Mouse (Mus musculus): ENCODE data around the gene Fndc5.

Gene Fndc5

DNA sequence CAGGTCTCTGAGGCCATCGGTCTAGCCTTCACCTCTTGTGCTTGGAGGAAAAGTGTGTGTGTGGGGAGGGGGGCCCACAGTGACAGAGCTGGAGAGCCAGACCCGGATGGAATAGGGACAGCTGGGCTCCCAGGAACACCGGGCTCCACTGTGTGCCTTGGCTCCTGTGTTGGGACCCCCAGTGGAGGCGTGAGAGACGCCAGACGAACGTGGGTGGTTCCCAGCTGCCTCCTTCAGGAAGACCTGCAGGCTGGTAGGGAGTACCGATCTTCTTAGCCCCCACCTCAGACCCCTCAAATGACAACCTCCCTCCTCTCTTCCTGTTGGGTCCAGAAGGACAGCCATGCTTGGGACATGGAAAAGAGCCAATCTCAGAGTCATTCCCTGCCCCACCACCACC is 14.1 kb upstream of the Fndc5 start:
- CTCF ChIA-PET = interaction anchor here (1.1 kb wide), 1 partner anchor 11 kb away, joined by 3 read pairs; no protein-coding TSS in a partner anchor

DNA sequence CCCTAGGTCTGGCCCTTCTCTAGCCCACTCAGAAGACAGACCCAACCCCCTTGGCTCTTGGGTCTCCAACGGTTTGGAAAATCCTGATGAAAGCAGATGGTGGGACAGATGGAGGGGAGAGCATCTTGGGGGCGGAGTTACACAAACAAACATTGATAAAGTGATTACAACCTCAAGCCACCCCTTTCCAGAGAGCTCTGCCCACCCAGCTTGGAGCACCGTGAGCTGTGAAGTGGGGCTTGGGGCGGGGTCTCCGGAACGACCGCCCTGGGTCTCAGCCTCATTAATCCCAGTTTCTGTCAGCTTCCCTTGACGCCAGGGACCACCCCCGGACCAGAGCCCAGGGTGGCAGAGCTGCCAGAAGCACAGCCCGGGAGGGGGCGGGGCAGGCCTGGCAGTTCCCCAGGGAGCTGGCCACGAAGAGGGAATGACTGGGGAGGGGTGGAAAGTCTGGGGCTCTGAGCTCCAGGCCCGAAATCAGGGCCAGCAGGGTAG is 12.1 kb upstream of the Fndc5 start:
- CTCF ChIA-PET = no interaction called here

DNA sequence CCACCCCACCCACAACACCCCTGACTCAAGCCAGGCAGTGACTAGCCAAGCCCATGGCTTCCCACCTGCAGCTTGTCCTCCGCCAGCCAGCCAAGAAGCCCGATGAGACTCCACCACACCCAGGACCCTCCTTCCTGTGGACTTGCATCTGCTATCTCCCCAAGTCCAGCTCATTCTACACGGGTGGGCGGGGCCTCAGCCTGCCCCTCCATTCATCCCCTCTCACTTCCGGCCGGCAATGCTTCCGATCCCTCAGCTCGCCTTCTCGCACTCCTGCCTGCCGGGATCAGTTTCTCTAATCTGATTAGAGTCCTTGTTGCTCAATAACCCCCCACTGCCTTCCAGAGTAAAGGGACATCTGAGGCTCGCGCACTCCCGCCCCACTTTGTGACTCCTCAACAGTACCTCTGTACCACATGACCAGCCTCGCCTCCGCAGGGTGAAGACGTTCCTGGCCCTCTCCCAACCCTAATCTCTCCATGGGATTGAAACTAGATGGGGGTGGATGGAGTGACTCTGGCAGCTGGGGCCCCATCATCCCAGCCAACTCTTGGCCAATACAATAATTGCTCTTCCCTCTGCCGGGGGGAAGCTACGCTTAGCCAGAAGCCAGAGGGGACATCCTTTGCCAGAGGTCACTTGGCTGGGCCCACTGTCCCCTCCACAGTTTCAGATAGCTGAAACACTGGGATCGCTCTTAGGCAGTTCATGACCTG is 10.9 kb upstream of the Fndc5 start:
- CTCF ChIA-PET = interaction anchor here (0.6 kb wide), 1 partner anchor 12 kb away, joined by 3 read pairs; no protein-coding TSS in a partner anchor

DNA sequence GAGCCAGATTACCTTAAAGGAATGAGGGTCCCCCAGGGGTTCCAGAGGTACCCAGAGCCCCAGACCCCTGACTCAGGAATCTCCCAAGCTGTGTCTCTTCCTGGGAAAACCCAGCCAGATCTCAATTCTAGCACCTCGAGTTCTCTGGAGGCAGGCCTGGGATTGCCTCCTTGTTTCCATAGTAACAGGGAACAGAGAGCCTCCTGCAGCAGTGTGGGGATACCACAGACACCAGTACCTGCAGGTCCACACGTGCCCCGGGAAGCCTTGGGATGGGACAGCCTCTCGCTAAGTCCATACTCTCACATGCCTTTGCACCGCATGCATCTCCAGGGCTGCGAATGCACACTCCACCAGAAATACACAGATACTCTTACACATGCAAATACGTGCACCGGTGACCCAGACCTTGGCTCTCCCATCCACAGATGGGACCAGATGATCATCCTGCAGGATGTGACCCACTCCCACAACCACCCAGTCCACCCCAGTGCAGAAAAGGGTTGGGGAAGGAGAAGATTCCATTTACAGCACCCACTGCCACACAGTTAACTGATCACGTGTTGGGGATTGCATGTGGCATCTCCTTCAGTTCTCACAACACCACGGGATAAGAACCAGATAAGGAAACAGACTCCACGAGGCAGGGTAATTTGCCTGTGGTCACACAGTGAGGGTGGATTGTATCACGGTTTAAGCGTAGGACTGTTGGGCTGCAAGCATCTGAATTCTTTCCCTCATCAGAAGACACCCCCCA is 8.0 kb upstream of the Fndc5 start:
- CTCF ChIA-PET = no interaction called here

DNA sequence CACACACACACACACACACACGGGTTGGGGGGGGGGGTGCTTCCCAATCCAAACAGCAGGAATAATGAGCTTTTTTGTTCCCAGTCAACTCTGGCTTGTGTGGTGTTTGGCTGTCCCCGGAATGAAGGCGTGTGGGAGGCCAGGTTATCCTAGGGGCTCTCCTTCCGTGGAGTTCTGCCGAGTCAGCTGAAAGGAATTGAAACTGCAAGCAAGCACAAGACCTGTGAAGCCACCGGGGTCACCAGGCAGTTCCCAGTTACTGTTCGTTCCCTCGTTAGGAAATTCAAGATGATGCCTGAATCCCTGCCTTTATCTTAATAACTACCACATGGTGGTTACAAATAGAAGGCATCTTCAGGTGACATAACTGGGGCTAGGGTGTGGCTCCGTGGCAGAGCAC is 7.4 kb upstream of the Fndc5 start:
- CTCF ChIA-PET = interaction anchor here (0.6 to 0.7 kb wide), 3 partner anchors 36 to 139 kb away, joined by 3 to 4 read pairs (median 3); no protein-coding TSS in a partner anchor

DNA sequence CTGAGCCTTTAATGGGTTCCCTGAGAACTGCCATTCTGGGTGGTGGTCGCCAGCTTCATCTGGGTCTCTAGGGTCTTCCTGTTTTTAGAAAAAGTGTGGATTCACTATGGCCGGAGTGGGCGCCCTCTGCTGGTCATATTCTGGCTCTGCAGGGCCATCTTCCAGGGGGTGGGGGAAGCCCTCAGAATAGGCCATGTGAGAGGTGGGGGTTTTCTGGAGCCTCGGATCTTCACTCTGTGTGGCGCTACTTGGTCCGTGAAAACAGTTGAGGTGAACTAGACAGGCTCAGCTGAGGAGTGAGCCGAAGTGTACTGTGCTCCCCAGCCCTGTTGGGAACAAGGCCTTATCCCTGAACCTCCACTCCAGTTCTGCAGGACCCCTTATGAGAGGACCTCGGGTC is 6.7 kb upstream of the Fndc5 start:
- CTCF ChIA-PET = interaction anchor here (0.6 to 0.7 kb wide), 3 partner anchors 37 to 139 kb away, joined by 3 to 4 read pairs (median 3); no protein-coding TSS in a partner anchor

DNA sequence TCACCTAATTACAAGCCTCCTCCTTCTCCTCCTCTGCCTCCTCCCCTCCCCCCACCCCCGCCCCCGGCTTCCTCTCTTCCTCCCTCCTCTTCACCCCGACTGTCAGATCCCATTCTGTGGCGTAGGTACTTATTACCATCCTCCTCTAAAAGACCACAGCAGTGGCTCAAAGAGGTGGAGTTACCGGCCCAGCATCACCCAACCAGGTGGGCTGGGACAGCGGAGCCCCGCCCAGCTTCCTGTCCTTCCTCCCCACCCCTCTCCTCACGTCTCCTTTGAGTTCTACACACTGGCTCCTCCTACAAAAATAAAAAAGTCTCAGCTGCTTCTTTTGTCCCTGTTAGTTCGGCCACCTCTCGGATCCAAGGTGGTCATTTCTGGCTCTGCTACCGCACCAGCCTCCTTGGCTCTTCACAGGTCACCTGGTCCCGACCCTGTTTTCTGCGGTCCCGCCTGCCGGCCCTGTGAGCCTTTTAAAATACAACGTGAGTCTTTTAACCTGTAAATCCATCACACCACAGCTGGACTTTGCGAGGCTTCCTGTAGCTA is 6.0 kb upstream of the Fndc5 start:
- CTCF ChIA-PET = no interaction called here

DNA sequence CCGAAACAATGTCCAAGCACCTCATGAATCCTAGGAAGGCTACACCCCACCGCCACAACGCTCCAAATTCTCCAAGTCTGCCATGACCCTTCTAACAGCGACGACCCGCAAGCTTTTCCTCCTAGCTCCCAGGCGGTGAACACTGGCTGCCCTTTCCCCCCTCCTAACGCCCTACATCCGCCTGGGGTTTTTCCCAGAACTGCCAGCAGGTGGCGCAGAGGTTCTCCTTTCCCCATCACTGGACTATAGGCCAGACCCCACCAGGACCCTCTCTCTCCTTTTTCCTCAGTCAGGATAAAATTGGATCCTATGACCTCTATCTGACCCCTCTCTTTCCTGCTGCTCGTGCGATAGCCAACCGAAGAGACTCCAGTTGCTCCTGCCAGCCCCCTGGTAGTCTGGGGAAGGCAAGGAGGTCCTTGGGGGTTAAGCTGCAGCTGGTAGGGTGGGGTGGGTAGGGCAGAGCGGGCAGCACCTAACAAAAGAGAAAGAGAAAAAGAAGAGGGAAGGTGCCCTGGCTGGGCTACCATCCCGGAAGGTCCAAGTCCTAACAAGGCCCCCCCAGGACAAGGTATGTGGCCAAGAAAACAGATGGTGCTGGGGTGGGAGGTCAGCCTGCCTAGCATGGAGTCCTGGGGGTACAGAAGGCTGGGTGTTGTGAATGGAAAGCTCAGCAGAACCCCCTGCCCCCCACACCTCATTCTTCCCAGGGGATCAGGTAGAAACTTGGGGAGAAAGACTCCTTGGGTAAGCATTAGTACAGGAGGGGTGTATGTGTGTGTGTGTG is 1.8 kb upstream of the Fndc5 start:
- CTCF ChIA-PET = no interaction called here

DNA sequence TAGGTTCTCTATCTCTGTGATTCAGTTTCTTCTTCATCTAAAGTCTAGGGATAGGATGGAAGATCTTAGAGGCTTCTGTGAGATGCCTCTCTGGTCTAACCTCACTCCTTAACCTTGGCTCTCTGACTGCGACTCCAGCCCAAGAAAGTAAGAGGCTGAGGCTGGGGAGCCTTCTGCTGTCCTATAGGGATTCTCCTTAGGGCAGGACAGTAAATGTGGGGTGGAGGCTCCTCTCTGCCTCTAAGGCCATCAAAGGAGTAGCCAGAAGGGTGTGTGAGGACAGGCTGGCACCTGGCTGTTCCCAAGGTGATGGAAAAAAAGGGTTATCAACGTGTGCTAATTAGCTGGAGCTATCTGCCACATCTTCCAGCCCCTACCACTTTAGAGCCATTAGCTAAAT is 1.2 kb upstream of the Fndc5 start:
- CTCF ChIA-PET = no interaction called here

DNA sequence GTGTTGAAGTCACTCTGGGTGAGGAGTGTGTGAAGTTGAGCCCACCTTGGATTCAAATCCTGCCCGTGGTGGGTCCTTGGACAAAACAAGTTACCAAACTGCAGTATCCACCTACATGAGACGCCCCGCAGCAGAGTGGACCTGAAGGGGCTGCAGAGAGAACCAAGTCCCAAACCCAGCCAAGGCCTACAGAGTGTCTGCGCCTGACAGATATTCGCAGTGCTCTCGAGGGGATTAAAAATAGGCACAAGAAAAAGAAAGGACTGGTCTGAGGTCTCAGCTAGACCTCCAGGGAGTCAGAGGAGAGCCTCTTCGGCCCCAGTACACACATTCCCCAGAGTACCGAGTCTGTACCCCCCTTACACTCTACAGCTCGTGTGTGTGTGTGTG is 615 bp upstream of the Fndc5 start:
- CTCF ChIA-PET = no interaction called here

DNA sequence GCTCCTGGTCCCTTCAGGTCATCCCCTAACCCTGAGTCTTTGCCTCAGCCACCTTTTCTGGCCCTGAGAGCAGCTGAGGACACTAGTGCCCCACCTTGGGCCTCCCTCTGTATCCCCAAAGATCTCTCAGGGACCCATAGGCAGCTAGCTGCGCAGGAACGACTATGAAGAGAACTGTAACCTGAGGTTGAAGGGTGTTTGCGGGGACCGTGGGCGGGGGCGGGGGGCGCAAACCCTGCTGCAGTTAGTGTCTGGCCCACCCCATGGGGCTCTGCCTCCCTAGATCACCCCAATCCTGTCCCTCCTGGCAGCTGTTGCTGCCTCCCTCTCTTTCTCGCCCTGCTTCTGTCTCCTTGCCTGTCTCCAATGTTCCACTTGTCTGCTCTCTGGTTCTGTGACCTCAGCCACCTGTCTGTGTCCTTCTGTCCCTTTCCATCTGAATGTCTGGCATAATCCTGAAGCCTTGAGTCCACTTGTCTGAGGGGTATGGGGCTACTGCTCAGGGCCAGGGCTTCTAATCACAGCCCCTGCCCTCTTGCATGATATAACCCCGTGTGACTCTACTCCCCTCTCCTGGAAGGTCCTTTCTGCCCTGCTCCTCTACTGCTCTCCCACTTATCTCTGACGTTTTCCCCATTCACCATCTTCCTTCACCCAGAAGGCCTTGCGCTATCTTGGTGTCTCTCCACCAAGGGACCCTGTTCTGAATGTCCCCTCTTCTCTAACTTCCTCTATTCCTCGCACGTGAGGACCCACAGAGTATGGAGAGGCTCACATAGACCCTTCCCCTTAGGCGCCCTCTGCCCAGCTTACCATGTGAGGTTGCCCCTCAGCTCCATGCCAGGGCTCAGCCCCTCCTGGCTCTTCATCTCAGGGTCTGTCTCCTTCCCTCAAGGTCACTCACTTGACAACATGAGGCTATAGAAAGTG is 858 bp downstream of the Fndc5 start:
- CTCF ChIA-PET = interaction anchor here (0.5 kb wide), 1 partner anchor 12 kb away, joined by 3 read pairs; no protein-coding TSS in a partner anchor

DNA sequence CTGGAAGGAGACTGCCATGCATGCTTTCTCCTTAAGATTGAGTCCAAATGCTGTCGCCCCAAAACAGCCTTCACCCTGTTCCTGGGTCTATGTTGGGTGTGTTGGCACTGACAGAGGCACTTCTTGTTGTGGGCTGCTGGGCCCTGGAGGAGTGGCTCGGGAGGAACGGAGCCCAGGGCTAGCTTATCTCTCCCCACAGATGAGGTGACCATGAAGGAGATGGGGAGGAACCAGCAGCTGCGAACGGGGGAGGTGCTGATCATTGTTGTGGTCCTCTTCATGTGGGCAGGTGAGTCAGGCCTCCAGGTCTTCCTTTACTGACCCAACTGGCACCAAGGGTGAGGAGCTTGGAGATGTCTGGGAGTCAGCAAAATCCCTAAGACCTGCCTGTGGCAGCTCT is 2.8 kb downstream of the Fndc5 start:
- CTCF ChIA-PET = no interaction called here

DNA sequence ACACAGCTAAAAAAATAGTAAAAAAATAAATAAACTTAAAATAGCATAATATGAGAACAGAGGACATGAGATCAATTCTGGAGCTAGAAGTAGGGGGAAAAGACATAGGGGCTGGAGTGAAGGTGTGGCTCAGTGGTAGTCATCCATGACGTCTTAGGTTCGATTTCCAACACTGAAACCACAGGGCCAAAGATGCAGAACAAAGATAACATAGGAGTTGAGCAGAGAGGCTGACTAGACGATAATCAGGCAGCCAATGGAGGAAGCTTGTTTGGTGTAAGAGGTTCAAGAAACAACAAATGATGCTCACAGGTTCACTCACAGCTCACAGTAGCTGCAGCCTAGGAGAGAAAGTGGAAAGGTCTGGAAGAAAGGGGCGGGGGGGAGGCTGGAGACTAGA is 4.0 kb downstream of the Fndc5 start:
- CTCF ChIA-PET = no interaction called here

DNA sequence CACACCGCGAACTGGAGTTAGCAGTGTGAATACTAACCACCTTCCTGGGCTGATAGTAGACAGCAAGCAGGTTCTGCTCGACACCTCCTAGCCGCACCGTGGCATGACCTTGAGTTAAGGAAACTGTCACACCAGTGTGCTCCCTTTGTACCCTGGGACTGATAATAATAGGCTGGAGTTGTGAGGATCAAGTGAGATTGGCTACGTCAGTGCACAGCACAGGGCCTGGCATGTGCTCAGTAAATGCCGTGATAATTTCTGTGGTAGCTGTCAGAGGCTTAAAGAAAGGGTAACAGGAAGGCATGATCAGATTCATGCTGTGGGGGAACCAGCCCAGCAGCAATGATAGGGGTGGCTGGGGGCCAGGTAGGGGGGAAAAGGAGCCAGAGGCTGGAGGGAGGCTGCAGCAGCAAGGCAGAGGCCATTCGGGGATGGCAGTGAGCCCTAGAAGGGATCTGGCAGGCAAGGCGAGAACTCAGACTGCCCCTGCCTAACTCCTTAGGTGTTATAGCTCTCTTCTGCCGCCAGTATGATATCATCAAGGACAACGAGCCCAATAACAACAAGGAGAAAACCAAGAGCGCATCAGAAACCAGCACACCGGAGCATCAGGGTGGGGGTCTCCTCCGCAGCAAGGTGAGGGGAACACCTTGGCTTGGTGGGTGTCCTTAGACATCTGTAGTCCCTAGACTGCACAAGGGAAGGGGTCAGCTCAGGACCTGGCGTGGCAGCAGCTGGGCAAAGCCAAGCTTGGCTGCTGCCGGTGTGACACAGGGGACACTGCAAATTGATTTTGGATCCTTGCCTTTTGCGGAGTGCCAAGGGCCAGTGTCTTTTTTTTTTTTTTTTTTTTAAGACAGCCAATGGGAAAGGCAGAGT is 5.0 kb downstream of the Fndc5 start:
- CTCF ChIA-PET = no interaction called here

DNA sequence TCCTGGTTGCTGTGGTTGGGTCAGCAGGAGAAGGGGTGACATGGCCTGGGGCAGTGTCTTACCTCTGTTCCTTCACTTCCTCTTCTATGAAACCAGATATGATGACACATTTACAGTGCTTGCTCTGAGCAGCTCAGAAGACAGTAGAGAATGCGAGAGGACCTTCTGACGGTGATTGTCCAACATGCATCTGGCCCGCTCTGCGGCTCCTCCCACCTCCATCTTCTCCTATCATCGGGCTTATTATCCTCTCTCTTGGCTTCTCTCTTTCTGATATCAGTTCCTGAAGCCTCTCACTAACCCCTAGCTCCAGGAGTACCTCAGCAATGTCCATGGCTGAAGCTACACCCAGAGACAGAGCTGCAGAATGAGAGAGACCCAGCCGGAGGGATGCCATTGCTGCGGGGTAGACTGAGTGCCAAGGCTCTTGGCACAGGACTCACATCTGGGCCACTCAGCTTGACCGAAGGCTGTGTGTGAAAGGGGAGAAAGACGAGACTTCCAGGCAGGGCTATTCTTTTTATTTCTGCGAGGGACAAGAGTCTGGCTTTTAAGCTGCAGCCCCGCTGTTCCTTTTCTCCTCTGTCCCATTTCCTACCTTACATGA is 5.7 kb downstream of the Fndc5 start:
- CTCF ChIA-PET = no interaction called here

DNA sequence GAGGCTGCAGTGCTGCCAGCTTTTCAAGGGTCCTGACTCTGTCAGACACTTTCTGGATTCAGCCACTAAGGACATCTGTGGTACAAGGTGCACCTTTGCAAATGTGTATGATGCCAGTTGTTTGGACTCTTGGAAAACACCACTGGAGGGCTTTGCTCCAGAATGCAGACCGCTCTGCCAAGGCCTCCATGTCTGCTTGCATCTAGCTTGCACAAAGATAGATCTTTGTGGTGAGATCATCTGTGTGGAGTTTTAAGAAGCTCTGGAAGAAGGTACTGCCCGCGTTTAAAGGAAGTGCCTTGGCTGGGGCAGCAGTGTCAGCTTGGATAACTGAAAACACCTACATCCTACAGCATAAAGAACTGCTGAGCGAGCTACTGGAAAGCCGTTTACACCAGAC is 6.7 kb downstream of the Fndc5 start:
- CTCF ChIA-PET = no interaction called here

DNA sequence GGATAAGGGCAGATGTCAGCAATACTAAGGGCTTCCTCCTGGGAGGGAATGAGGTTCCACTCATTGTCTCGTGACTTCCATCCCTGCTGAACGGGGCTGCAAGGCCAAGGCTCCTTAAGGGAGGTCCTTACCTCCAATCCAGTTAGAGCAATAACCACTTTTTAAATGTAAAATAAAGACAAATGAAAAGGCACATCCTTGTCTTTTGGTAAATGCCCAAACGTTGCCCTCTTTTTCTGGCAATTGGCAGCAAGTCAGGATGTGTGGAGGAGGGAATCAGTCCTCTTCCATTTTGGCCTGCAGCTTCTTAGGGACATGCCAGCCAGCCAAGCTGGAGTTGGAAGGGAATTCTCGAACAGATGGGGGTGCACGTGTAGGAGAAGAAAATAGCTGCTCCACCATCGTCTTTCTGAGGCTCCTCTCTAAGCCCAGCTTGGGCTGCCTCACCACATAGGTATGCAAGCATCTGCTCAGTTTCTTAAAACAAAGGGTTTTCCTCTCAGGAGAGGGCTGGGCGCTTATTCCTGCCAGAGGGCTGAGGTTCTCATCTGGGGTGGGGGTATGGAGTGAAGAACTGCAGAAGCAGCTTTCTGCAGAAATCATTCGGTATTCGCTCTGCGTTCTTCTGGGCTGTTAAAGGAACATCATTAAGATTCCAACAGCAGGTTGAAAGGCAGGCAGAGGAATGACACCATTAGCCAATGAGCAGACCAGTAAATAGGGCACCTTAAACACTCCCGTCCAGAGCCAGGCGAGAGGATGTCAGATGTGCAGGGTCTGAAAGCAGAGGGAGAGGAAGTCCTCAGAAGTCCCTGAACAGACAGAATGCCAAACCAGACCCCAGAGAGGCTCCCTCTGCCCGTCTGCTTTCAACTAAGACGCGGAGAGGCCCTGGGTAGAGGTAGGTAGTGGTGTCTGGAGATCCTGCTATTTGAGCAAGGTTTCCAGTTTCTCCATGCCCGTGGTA is 7.9 kb downstream of the Fndc5 start:
- CTCF ChIA-PET = no interaction called here

DNA sequence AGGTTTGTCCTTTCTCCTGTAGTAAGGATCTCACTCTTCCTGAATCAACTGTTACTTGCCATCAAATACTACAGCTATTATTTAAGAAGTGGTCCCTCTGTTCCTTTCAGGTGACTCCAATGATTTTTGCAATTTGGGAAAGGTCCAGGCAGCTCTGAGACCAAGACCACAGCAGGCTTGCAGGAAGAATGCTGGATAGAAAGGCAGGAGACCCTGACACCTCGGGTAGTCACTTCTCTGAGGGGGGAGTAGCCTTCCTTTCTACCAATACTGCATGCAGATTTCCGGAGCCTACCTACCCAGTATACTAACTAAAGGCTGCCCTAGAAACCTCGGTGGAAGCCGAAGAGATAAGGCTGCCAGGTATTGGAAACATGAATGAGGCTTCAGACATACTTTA is 8.6 kb downstream of the Fndc5 start:
- CTCF ChIA-PET = no interaction called here

Measured in spleen, embryonic (tissue).